Mouse (Mus musculus): ENCODE data around the gene Ank3. TPM values are rescaled to one million over a fixed set of nuclear protein-coding genes. Genes with fewer than 3 reads are reported as not detected.
"Not testable (repeated sequence)": the region's sequence is repeated elsewhere in the genome, so short reads cannot be mapped to it uniquely, and the experiment has no call there.

Ank3 gene
- 10 to 100 TPM; 78.0 to 88.7 TPM for total RNA-seq (2021)
- long read RNA-seq, experiment 1, partial matches to known transcripts = 8 of 20 reads
- long read RNA-seq, experiment 1, other reads (novel, unspliced or antisense) = 12 of 20 reads
- long read RNA-seq, experiment 2, partial matches to known transcripts = 9 of 45 reads
- long read RNA-seq, experiment 2, other reads (novel, unspliced or antisense) = 36 of 45 reads

DNA sequence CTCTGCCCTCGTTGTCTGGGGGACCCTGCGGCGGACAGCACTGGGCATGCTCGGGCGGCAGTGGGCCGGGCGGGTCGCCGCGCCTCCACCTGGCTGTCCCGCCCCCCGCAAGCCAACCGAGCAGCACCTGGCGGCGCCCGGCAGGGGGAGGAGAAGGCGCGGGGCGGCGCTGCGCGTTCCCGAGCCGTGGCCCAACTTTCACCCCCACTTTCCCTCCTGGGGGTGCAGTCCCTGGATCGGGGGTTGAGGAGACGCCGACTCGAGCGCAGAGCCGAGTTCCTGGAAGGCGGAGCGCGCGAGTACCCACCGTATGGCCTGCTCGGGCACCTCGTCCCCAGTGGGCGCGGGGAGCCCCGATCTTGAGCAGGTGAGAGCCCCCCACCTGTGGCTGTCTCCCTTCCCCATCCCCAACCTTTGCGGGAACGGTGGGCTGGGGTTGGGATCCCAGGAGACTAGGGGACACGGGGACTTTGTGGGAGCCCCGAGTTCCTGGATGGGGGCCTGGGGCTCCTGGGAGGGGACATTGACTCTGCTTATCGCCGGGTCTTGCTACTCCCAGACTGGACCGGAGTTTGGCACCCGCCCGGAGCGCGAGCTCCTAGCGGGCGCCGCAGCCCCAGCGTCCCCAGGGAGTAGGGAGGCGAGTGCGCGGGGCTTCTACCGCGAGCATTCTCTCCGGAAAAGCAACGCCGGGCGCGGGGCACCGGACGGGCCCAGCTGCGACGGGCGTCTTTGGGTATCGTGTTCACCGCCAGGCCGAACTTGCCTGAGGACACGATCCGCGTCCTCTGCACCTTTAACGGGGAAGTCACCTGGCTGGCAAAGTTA lies at the start of gene Ank3:
Gene Ank3 (plus strand): TSS at position 11 of the 828 bp plus-strand sequence.
- no peak for DNase-seq (ENCODE audit: low spot score)

DNA sequence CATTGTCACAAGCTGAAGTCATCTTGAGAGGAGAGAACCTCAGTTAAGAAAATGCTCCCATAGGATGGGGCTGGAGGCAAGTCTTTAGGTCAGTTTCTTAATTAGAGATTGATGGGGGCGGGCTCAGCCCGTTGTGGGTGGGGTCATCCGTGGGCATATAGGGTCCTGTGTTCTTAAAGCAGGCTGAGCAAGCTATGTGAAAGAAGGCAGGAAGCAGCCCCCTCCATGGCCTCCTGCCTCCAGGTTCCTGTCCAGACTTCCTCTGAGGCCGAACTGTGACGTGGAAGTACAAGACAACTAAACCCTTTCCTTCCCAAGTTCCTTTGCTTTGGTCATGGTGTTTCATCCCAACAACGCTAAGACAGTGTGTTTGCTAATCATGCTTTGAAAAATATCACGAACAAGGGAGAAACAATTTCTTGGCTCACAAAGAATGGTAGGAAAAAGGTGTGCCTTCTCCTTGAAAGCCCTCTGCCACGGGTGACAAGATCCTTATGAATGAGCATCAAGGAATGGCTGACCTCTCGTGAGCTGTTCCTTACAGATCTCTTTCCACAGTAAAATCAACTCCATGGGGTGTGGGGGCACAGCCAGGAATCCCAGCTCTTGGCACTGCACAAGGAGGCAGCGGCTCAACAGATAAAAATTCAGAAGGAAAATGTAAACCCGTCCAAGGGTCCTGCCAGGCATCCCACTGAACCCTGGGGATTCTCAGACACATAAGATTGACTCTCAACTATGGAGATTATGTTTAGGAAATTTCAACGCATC lies 47.3 kb upstream of the Ank3 start:
- DNase-seq (ENCODE audit: low spot score) = no peak

DNA sequence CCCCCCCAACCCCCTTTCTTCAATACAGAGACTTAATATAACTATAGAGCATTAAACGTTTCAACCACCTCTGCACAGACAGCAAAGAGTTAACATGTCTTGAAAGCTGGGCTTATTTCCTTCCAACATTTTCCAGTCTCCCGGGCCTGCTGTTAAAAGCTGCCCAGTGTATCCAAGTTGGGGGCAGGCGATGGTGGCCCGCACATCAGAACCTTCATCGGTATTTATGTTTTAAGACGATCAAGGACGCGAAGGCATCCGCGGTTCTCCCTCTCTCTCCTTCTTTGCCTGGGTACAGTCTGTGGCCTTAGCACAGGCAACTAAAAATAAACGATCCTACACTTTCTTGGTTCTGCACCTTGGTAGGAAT lies 46.7 kb upstream of the Ank3 start:
- DNase-seq (ENCODE audit: low spot score) = no peak

DNA sequence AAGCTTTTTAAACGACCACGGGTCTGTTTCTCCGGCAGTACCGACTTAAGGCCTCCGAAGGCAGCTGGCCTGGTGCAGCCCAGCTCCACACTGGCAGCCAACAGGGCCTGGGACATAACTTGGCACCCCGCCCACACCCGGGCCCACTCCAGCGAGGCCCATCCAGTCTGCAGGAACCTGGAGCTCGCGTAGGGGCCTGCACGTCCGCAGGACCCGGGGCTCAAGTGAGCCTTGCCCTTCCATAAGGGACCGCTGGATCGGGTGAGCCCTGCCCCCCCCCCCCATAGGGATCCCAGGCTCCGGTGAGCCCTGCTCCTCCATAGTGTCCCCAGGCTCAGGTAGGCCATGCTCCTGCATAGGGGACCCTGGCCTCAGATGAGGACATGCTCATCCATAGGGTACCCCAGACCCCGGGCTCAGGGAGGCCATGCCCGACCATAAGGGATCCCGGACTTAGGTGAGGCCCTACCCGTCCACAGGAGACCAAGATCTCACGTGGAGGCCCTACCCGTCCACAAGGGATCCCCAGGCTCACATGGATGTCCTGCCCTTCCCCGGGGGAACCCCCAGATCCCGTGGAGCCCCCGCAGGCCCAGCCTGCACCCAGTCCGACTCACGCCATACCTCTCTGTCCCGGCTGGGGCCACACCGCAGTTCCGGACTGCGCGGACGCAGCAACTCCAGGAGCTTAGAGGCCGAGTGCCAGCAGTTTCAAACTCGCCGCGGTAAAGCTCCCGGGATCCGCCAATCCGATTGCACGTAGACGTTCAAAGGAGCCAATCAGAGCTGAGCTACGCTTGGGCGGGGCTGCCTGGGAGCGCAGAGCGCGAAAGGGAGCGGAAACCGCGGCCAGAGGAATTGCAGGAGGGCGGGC lies 46.1 kb upstream of the Ank3 start, which contains the start of gene Cdk1:
Gene Cdk1 (minus strand): TSS at position 727 of the 874 bp plus-strand sequence.
- DNase-seq (ENCODE audit: low spot score) = peak; percentile 97

DNA sequence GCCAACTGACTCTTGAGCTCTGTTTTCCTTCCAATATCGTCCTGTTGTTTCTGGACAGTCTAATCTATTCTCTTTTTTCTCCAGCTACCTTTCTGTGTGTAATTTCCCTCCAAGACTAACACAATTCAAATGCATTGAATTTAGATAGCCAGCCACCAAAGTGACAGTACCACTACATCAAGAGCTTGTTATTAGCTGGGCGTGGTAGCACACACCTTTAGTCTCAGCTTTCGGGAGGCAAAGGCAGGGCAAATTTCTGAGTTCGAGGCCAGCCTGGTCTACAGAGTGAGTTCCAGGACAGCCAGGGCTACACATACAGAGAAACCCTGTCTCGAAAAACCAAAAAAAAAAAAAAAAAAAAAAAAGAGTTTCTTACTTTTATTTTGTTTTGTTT lies 45.5 kb upstream of the Ank3 start:
- not testable (repeated sequence) for DNase-seq (ENCODE audit: low spot score)

DNA sequence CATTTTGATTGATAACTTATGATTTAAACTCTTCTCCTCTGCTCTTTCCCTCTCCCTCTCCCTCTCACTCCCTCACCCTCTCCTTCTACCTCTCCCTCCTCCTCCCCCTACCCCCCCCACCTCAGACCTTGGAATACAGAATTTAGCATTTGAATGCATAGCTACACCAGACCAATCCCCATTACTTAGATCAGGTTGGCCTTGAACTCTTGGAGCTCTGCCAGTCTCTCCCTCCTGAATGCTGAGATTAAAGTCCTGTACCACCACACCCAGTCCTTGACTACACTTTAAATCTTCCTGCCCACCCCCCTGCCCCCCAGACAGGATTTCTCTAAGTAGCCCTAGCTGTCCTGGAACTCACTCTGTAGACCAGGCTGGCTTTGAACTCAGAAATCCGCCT lies 38.9 kb upstream of the Ank3 start:
- DNase-seq (ENCODE audit: low spot score) = no peak

DNA sequence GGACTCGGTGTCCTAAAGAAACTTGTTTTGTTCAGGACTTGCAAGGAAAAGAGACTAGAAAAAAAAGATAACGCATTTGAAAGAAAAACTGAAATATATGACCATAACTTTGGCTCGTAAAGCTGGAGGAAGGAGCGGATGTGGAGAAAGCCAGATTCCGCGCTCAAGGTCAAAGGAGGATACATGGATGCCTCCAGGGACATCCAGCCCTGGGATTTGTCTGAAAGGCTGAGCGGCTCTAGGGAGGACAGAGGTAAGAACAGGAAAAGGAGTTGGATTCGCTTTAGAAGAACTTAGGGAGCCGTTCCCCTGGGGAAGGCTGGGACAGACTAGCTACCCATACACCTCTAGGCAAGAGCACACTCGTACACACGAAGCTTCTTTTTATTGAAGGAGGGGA lies 32.4 kb upstream of the Ank3 start:
- DNase-seq (ENCODE audit: low spot score) = no peak

DNA sequence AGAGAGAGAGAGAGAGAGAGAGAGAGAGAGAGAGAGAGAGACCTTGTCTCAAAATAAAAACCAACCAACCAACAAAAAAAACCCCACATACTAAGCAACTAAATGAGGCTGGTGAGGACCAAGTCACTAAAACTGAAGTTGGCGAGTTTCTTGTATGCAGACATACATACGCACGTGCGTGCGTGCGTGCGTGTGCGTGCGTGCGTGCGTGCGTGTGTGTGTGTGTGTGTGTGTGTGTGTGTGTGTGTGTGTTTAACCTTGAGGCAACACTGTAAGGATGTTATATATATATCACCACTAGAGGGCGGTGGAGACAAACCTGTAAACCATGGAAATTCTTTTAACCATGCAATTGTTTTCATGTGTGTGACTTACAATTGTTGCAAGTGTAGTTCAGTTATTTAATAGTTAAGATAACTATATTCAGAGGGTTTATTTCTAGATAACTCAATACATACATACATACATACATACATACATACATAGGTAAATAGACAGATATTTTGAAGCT lies 31.6 kb upstream of the Ank3 start:
- DNase-seq (ENCODE audit: low spot score) = no peak

DNA sequence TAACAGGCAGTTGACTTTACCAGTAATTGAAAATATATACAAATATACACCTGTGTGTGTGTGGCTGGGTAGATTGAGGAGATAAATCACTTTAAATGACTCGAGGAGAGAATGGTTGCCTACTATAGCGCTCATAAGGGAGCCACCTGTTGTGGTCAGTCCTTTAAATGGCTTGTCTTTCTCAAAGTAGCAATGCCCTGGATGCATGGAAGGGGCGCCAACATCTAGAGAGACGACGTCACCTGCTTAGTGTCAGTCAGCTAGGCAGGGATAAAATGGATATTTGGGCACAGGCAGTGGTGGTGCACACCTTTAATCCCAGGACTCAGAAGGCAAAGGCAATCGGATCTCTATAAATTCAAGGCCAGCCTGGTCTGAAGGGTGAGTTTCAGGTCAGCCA lies 29.3 kb upstream of the Ank3 start:
- DNase-seq (ENCODE audit: low spot score) = no peak

DNA sequence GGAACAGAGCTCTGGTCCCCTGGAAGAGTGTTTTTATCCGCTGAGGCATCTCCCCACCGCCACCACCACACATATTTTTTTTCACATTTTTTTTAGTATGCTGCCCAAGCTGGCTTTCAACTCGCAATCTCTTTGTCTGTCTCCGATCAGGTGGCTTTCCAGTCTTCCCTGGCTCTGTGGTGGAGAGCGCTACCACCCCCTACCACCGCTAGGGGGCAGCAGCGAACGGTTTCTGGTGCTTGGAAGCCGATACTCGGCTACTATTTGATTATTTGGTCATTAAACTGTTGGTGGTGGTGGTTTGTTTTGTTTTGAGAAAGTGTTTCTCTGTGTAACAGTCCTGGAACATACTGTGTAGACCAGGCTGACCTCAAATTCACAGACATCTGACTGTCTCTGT lies 27.1 kb upstream of the Ank3 start:
- no peak for DNase-seq (ENCODE audit: low spot score)

DNA sequence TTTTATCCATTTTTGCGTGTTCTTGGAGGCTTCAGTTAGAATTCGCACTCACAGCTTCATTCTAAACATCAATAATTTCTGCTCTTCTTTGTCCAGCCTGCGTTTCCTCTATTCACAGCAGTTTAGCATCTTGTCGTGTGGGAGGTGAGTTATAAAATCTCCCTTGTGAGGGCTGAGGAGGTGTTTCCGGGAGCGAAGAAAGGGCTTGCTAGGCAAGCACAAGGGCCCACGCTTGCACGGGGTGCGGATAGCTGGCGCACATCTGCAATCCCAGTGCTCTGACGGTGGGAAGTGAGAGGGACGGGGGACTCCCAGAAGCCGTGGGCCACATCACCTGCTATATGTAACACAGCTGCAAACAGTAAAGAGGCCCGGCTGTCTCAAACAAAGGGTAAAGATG lies 26.5 kb upstream of the Ank3 start:
- no peak for DNase-seq (ENCODE audit: low spot score)

DNA sequence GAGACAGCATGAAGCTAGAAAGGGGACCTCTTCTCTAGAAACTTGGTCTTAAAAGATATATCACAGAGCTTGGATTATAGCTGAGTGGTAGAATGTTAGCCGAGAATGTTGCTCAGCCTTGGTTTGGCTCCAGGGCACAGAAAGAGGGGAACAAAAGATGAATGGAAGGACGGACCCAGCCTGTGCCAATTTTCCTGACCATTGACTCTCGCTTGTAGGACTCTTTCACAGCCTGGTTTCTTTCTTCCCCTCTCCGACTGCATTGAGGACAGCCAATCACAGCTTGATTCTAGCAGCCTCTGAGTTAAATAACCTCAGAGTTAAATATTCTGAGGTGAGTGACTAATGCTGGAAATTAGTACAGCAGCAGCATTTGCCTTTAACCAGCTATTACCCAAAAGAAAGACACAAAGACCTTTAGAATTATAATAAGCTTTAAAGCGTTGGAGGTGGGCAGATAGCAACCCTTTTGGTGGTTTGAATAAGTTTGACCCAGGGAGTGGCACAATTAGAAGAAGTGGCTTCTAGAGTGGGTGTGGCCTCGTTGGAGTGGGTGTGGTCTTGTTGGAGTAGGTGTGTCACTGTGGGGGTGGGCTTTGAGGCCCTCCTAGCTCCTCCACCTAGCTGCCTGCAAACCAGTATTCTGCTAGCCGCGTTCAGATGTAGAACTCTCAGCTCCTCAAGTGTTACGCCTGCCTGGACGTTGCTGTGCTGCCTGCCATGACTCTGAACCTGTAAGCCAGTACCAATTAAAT lies 24.6 kb upstream of the Ank3 start:
- no peak for DNase-seq (ENCODE audit: low spot score)

DNA sequence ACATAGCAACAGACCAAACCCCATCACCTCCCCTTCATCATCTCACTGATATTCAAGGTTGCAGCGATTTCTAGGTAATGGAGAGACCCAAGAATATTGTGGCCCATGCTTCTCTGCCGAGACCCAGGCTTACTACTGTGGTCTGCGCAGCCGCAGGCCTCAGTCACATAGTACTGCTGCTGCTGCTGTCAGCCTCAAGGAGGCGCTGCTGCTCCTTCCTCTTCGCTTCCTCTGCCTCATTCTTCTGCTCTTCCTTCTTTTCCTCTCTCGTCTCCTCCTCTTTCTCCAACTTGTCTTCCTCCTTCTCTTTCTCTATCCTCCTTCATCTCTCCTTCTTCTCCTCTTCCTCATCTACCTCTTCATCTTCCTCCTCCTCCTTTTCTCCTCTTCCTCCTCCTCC lies 23.4 kb upstream of the Ank3 start:
- DNase-seq (ENCODE audit: low spot score) = no peak

DNA sequence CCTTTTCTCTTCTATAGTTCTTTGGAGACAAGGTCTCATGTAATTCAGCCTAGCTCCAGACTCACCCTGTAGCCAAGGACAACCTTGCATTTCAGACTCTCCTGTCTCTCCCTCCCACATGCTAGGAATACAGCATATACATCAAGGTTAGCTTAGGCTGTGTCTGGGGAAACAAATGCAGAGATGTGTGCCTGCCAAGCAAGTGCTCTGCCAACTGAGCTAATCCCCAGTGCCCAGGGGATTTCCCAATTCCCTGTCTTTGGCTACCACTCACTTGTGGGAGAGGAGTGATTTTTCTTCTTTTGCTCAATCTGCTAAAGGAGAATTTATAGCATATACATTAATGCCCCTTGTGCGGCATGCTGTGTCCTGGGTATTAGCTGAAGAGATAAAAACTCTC lies 15.4 kb upstream of the Ank3 start:
- no peak for DNase-seq (ENCODE audit: low spot score)

DNA sequence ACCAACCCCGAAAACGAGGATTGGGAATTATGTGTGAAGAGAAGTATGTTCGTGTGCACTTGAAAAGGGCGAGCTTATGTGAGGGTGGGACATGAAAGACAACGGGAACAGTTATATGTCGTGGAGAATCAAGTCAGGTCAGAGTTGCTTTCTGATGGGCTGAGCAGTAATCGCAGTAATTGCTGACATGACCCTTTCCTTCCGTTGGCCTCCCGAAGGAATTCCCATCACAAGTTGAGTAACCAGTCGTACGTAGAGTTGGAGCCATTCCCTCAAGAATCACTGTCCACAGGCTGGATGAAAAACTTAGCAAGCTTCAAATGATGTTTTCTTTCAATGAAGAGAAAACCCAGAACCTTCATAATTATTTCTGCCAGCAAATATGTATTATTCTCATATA lies 13.9 kb upstream of the Ank3 start:
- DNase-seq (ENCODE audit: low spot score) = no peak

DNA sequence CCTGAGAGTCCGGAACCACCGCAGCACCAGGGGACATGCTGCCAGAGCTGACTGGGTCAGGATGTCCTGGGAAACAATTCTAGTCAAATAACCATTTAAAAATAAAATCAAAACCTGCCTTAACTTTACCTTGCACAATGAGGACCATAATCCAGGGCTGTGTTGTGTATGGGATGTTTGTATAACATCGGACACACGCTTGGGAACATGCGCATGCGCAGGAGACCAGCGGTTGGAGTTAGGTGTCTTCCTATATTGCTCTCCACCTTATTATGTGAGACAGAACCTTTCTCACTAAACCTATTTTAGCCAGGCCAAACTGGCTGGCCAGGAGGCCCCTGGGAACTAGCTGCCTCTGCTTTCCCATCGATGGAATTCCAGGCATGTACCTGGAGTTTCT lies 13.4 kb upstream of the Ank3 start:
- no peak for DNase-seq (ENCODE audit: low spot score)

DNA sequence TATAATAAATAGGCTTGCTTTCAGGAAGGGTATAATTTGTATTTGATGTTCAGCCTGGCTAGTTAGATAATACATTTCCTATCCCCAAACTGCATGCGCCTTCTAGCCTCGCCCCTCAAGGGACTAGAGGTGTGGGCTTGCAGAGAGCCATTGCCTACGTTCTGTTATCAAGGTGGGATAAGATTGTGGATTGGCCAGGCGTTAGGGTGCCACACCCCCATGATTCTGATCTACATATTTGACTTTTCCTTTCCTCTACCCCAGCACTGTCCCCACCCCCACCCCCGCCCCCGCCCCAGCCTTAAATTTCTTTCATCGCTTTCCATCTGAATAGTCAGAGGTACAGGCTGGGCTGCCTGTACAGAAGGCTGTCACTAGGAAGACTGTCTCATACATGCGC lies 11.8 kb upstream of the Ank3 start:
- no peak for DNase-seq (ENCODE audit: low spot score)

DNA sequence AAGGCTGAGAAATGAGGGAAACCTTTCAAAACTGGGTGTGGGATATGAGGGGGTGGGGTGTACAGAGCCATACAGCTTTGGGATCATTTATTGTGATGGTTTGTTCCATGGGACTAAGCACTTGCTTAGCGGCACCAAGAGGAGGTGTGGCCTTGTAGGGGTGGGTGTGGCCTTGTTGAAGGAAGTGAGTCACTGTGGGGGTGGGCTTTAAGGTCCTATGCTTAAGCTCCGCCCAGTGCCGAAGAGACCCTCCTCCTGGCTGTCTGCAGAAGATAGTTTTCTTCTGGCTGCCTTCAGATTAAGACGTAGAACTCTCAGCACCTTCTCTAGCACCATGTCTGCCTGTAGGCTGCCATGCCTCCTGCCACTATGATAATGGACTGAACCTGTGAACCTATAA lies 9.1 kb upstream of the Ank3 start:
- no peak for DNase-seq (ENCODE audit: low spot score)

DNA sequence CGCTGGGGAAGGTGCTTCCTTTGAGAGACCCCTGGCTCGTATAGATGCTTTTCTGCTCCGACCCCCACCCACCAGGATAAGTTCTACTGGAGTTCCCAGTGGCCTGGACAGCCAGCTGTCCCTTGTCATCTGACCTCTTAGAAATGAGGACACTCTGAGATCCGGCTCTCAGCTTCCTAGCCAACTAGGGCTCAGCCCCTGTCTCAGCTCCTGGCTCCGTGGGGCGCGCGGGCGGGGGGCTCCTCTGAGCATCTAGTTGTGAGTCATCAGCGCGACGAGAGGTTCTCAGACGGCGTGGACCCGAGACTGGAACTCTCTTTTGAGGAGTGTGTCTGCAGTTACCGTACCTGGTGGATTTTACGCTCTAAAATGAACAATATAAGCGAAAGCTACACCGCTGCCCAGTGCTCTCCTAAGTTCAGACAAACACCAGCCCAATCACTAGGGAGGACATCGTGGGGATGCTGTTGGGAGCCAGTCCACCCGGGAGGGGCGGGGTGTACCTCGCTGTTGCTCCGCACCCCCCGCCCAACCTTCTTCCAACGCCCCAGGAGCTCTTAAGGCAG lies 293 bp upstream of the Ank3 start:
- DNase-seq (ENCODE audit: low spot score) = no peak

DNA sequence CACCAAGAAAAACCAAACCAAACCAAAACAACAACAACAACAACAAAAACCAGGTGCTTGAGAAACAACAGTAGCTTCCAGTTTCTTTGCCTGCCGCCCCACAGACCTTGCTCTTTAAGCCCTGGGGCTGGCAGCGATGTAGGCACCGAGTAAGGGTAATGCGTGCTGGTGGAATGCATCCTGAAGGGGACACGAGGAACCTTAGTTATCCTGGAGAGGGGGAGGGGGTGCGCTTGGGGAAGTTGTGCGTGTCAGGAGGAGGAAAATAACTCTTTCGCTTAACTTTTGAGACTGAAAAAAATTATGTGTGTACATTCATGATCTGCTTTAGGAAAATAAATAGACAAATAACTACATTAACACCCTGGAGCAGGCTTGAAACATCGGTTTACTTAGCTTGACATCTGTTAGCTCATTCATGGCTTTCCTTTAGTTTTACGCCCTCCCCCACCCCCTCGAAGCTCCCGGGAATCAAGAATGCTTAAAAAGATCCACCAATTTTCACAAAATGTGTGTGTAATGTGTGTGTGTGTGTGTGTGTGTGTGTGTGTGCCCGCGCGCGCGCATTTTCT lies 1.3 kb downstream of the Ank3 start:
- no peak for DNase-seq (ENCODE audit: low spot score)

Data from gastrocnemius, adult 18-20 months (tissue).